Mouse (Mus musculus) brain, embryonic 14.5 days (tissue): Measurements from ENCODE around the gene Mpz.

ENCODE experiments used
- CTCF ChIP-seq: fragments of 200-500 bp; IDR thresholded peaks from 2 replicates; pipeline ENCODE4 v1.5.1; 2012; ENCODE audit warnings: inconsistent platforms, mild to moderate bottlenecking, moderate library complexity, borderline replicate concordance; ENCODE audit not compliant: insufficient read depth, insufficient read length; ENCODE audit errors: extremely low read depth
- POLR2A ChIP-seq: fragments of 200-500 bp; IDR thresholded peaks from 2 replicates; pipeline ENCODE4 v1.6.1; 2012; ENCODE audit warnings: mild to moderate bottlenecking, inconsistent platforms, borderline replicate concordance; ENCODE audit not compliant: poor library complexity, insufficient read depth, insufficient read length, severe bottlenecking; ENCODE audit errors: extremely low read depth

DNA sequence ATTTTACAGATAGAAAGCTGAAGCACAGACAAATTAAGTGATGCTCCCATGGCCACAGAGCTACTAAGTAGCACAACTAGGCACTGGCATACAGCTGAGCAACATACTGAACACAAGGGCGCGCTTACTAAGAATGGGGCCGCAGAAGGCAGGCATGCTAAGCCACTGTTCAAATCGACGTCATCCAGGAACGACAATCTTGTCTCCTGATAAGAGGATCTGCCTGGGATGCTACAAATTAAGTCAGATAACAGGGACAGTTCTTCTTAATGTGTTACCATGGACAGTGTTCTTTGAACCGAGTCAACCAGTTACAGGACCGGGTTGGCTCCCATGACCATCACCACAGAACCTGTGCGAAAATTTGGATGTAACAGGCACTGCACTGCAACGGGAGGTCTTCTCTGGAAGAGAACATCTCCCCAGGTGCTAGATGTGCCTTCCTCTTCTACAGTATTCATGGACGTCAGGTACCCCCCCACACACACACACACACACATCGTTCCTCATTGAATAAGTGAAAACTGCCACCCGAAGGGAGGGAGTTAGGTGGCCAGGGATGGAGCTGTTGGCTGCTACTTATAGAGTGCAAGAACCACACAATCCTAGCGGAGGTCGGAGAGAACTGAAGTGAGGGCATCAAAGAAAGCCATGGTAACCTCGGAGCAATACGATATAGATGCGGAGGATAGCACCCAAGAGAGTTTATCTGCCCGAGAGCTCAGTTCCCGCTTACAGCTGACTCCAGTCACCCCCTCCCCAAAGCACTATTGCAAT, 44.7 kb downstream of the Mpz start:
- no peak for TF ChIP-seq CTCF
- no peak for TF ChIP-seq POLR2A
